Mouse (Mus musculus) neural tube, embryonic 14.5 days (tissue): ENCODE results near the gene Gm17545. TPM values are rescaled to one million over a fixed set of nuclear protein-coding genes. Genes with fewer than 3 reads are reported as not detected.

Experiments
- ATAC-seq: fragments of 200-750 bp; cut with Nextera tagmentation; 2 replicates; pipeline ENCODE4 v1.8.0; 2017; ENCODE audit warnings: low read depth, mild to moderate bottlenecking, moderate TSS enrichment, moderate library complexity
- H3K27ac ChIP-seq: fragments of 300-500 bp; sonication (generic); 2 replicates; pipeline ENCODE4 v1.5.1; 2014; ENCODE audit warnings: low read depth, mild to moderate bottlenecking, control low read depth, low read length, moderate library complexity, mixed read lengths
- H3K27me3 ChIP-seq: fragments of 300-500 bp; sonication (generic); 2 replicates; pipeline ENCODE4 v1.6.1; 2014; ENCODE audit warnings: low read length; ENCODE audit not compliant: control insufficient read depth, insufficient read depth
- H3K36me3 ChIP-seq: fragments of 300-500 bp; sonication (generic); 2 replicates; pipeline ENCODE4 v1.6.1; 2014; ENCODE audit warnings: low read length, mixed read lengths; ENCODE audit not compliant: control insufficient read depth, insufficient read depth
- H3K4me1 ChIP-seq: fragments of 300-500 bp; sonication (generic); 2 replicates; pipeline ENCODE4 v1.6.1; 2014; ENCODE audit warnings: low read length; ENCODE audit not compliant: control insufficient read depth, insufficient read depth
- H3K4me2 ChIP-seq: fragments of 300-500 bp; sonication (generic); 2 replicates; pipeline ENCODE4 v1.6.1; 2014; ENCODE audit warnings: mild to moderate bottlenecking, low read depth, low read length, control low read depth
- H3K4me3 ChIP-seq: fragments of 300-500 bp; sonication (generic); 2 replicates; pipeline ENCODE4 v1.5.1; 2014; ENCODE audit warnings: low read depth, low read length, control low read depth, mixed read lengths
- H3K9ac ChIP-seq: fragments of 300-500 bp; sonication (generic); replicated peaks from 2 replicates; pipeline ENCODE4 v1.6.1; 2014; ENCODE audit warnings: low read depth, mild to moderate bottlenecking, control low read depth, low read length, mixed read lengths
- H3K9me3 ChIP-seq: fragments of 300-500 bp; sonication (generic); 2 replicates; pipeline ENCODE4 v1.6.1; 2016; ENCODE audit warnings: low read length; ENCODE audit not compliant: control insufficient read depth
- WGBS: fragments of 180-500 bp; shearing (Covaris S2); extraction: QIAGEN DNeasy Blood & Tissue Kit; methylation state at CpG from one replicate; pipeline ENCODE4 v1.1.7; 2014; 5-methylcytosine and 5-hydroxymethylcytosine counted together
- polyA plus RNA-seq: library from polyadenylated mRNA; unstranded; fragments of >200 nt; fragmentation: Nextera tagmentation; extraction: Ambion mirVana; gene quantifications from 2 replicates; pipeline ENCODE4 v1.2.1, GENCODE M21; 2014

The Gm17545 gene
- polyA plus RNA-seq, 1 experiment from 2014 or later: not detected

DNA sequence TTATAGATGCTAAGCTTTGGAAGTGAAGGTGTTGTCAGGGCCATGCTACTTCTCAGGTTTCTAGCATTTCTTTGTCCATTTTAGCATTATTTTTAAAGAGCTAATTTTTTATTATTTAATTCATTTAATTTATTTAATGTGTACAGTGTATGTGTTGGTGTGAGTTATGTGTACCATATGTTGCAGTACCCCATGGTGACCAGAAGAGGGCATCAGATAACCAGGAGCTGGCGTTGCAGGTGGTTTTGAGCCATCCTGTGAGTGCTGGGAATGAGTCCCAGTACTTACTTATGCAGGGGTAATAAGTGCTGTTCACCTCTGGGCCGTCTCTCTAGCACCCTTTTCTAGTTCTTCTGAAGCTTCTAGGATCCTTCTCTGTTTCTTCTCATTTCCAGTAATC lies 41.0 kb downstream of the Gm17545 start:
- no peak overlapping the region for H3K9ac ChIP-seq
- H3K4me2 ChIP-seq: no peak overlapping the region
- H3K36me3 ChIP-seq: no peaks in the 10 kb centered on the region
- no peaks in the 10 kb centered on the region for H3K27me3 ChIP-seq
- WGBS: 89% methylated on average over 2 of the region's 2 CpGs
- H3K4me3 ChIP-seq: no peak overlapping the region
- no peaks in the 10 kb centered on the region for H3K4me1 ChIP-seq
- no peaks in the 10 kb centered on the region for H3K9me3 ChIP-seq
- ATAC-seq: no peak
- H3K27ac ChIP-seq: no peak overlapping the region

DNA sequence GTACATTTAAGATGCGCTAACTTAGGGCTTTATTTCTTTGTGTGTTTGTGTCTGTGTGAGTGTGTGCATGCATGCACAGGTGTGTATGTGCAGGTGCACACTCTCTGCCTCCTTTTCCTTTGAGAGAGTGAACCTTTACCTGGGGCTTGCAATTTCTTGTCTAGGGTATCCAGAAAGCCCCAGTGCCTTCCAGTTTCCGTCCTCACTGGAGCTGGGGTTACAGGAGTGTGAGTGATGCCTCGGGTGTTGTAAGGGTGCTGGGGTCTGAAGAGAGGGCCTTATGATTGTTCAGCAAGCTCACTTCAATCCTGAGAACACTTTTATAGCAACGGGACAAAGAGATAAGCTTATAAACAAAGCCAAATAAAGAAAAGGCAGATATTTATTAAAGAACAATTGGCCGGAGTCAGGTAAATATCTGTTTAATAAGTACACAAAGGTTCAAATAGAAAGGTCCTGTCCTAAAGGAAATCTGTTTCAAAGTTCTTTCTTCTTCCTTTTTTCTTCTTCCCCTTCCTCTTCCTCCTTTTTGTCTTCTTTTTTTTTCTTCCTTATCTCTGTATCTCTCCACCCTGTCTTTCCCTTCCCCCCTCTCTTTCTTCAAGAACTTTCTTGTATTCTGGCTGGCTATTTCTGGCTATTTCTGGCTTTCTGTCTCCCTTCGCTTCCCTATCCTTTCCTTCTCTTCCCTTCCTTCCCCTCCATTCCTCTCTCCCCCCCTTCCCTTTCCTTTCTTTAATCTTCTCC lies 43.1 kb downstream of the Gm17545 start:
- H3K4me1 ChIP-seq: no peaks in the 10 kb centered on the region
- WGBS: 86% methylated on average over 6 of the region's 6 CpGs
- H3K4me2 ChIP-seq: no peak overlapping the region
- H3K27ac ChIP-seq: no peak overlapping the region
- H3K36me3 ChIP-seq: no peaks in the 10 kb centered on the region
- H3K4me3 ChIP-seq: no peak overlapping the region
- no peak overlapping the region for H3K9ac ChIP-seq
- ATAC-seq: no peak
- H3K9me3 ChIP-seq: no peaks in the 10 kb centered on the region
- H3K27me3 ChIP-seq: no peaks in the 10 kb centered on the region

DNA sequence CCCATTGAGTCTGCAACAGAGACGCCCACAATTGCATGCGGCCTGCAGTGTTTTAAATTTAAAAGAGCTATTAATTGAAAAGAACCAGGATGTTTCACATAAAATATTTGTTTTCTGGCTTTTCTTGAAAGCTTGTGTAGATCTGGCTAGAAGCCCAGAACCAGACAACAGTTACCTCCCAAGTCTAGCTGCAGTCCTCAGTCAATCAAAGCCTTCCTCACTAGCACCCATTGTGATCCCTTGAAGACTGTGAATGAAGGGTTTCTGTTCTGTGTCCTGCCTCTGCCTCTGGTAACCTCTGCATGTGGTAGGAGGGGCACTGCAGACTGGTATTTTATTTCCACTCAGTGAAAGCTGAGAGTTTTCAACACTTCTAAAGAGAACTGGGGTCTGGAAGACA lies 48.9 kb downstream of the Gm17545 start:
- no peaks in the 10 kb centered on the region for H3K4me1 ChIP-seq
- no peak overlapping the region for H3K9ac ChIP-seq
- no peak overlapping the region for H3K4me2 ChIP-seq
- no peaks in the 10 kb centered on the region for H3K36me3 ChIP-seq
- no peak overlapping the region for H3K27ac ChIP-seq
- ATAC-seq: no peak
- H3K9me3 ChIP-seq: no peaks in the 10 kb centered on the region
- H3K27me3 ChIP-seq: no peaks in the 10 kb centered on the region
- no peak overlapping the region for H3K4me3 ChIP-seq
- WGBS: 56% methylated on average over 2 of the region's 2 CpGs

DNA sequence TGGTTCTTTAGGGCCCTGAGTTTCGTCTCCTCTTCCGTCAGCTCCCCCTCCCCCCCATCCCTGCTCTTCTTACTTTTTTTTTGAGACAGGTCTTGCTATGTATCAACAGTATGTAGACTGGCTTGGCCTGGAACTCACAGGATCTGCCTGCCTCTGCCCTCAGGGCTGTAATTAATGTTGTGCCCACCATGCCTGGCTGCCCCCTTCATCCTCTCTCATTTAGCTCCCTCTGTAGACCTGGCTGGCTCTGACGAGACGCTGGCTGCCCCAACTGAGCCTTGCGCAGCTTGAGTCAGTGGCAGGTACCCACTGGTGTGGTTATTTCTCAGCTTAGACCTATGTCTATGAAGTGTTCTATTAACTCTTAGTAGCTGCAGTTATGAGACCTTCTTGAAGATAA lies 49.5 kb downstream of the Gm17545 start:
- WGBS: 89% methylated on average over 5 of the region's 5 CpGs

DNA sequence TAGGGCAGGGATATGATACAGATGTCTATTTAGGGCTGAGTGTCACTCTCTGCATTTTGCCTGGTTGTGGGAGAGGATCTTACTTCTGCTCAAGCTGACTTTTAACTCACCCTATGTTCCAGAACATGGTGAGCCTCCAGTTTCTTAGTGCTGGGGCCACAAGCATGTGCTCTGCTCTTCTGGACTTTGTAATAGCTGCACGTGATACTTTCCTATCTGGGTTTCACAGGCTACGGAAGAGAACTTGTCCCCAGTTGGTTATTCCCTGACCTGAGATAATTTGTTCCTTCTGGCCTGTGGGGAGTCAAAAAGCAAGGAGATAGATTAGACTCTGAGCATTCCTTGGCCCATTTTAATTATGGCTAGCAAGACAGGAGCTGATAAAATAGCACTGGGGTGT lies 51.5 kb downstream of the Gm17545 start:
- no peaks in the 10 kb centered on the region for H3K36me3 ChIP-seq
- H3K4me2 ChIP-seq: no peak overlapping the region
- ATAC-seq: no peak
- H3K9ac ChIP-seq: no peak overlapping the region
- WGBS: 88% methylated on average over 2 of the region's 2 CpGs
- no peak overlapping the region for H3K27ac ChIP-seq
- H3K9me3 ChIP-seq: no peaks in the 10 kb centered on the region
- H3K4me3 ChIP-seq: no peak overlapping the region
- H3K4me1 ChIP-seq: no peaks in the 10 kb centered on the region
- H3K27me3 ChIP-seq: no peaks in the 10 kb centered on the region

More for the DNA sequence above, 49.5 kb downstream of the Gm17545 start:
- H3K9ac ChIP-seq: no peak overlapping the region
- H3K4me3 ChIP-seq: no peak overlapping the region
- H3K4me2 ChIP-seq: no peak overlapping the region
- no peak for ATAC-seq
- H3K36me3 ChIP-seq: no peaks in the 10 kb centered on the region
- no peaks in the 10 kb centered on the region for H3K27me3 ChIP-seq
- H3K4me1 ChIP-seq: no peaks in the 10 kb centered on the region
- H3K27ac ChIP-seq: no peak overlapping the region
- no peaks in the 10 kb centered on the region for H3K9me3 ChIP-seq

Other genes starting within 250 kb of the Gm17545 start
- 10.7 and 12.0 TPM in 2 replicates for gene Zfp809, start 228.6 kb upstream of the Gm17545 start, polyA plus RNA-seq
- 9.0 and 10.8 TPM in 2 replicates for gene Zfp599, start 194.4 kb upstream of the Gm17545 start, polyA plus RNA-seq
- gene Zfp810, start 146.6 kb upstream of the Gm17545 start, polyA plus RNA-seq: 37.7 and 42.8 TPM in 2 replicates
- 2.3 and 5.3 TPM in 2 replicates for gene Anln, start 65.1 kb upstream of the Gm17545 start, polyA plus RNA-seq
- gene 9530077C05Rik, start 42.8 kb upstream of the Gm17545 start, polyA plus RNA-seq: 11.3 and 15.1 TPM in 2 replicates
- 71.1 and 75.9 TPM in 2 replicates for gene Rp9, start 15.5 kb downstream of the Gm17545 start, polyA plus RNA-seq
- gene Bbs9, start 21.4 kb downstream of the Gm17545 start, polyA plus RNA-seq: 19.1 and 19.4 TPM in 2 replicates